Mouse (Mus musculus): ENCODE results near the gene Gm11492.

GRCm38 (mm10) chr11:87589605-87590004 is 23.2 kb downstream of the Gm11492 start:
- TF ChIP-seq CTCF (IDR thresholded peaks at IDR 0.05; ENCODE audit: low read depth, low read length) (no peak), GATA1 (IDR thresholded peaks at IDR 0.05; ENCODE audit: borderline replicate concordance, low read length) (no peak), TAL1 (conservative IDR thresholded peaks at IDR 0.05; ENCODE audit: low read depth, low read length) (no peak)

Data from G1E (cell line).